Mouse (Mus musculus) hindbrain, postnatal 0 days (tissue): Measurements from ENCODE around the gene Gm4924. TPM values are rescaled to one million over a fixed set of nuclear protein-coding genes. Genes with fewer than 3 reads are reported as not detected.

Source experiments
- ATAC-seq: fragments of 200-750 bp; cut with Nextera tagmentation; 2 replicates; pipeline ENCODE4 v1.8.0; 2017; ENCODE audit warnings: mild to moderate bottlenecking, moderate TSS enrichment, moderate library complexity
- DNase-seq: peaks from one replicate; pipeline ENCODE4 v3.0.0-alpha.2; 2015; ENCODE audit warnings: low spot score
- H3K27ac ChIP-seq: fragments of 300-500 bp; sonication (generic); 2 replicates; pipeline ENCODE4 v1.5.1; 2014; ENCODE audit warnings: mild to moderate bottlenecking
- H3K27me3 ChIP-seq: fragments of 300-500 bp; sonication (generic); 2 replicates; pipeline ENCODE4 v1.6.1; 2014; ENCODE audit warnings: low read length, mixed read lengths; ENCODE audit not compliant: insufficient read depth
- H3K36me3 ChIP-seq: fragments of 300-500 bp; sonication (generic); 2 replicates; pipeline ENCODE4 v1.6.1; 2014; ENCODE audit warnings: low read length, mixed read lengths; ENCODE audit not compliant: insufficient read depth
- H3K4me1 ChIP-seq: fragments of 300-500 bp; sonication (generic); 2 replicates; pipeline ENCODE4 v1.6.1; 2014; ENCODE audit warnings: antibody characterized with exemption, low read length, mixed read lengths; ENCODE audit not compliant: insufficient read depth
- H3K4me2 ChIP-seq: fragments of 300-500 bp; sonication (generic); 2 replicates; pipeline ENCODE4 v1.6.1; 2014; ENCODE audit warnings: low read depth, mild to moderate bottlenecking, low read length, moderate library complexity, mixed read lengths
- H3K4me3 ChIP-seq: fragments of 300-500 bp; sonication (generic); 2 replicates; pipeline ENCODE4 v1.5.1; 2014; ENCODE audit warnings: low read length
- H3K9ac ChIP-seq: fragments of 300-500 bp; sonication (generic); replicated peaks from 2 replicates; pipeline ENCODE4 v1.6.1; 2014; ENCODE audit warnings: mild to moderate bottlenecking, low read length, moderate library complexity, mixed read lengths
- H3K9me3 ChIP-seq: fragments of 300-500 bp; sonication (generic); 2 replicates; pipeline ENCODE4 v1.6.1; 2016; ENCODE audit warnings: low read length, mixed read lengths
- CTCF ChIP-seq: IDR thresholded peaks from 2 replicates; pipeline ENCODE4 v1.5.1; 2016; ENCODE audit warnings: antibody characterized with exemption, control low read depth, low read depth
- WGBS: fragments of 180-500 bp; shearing (Covaris S2); extraction: QIAGEN DNeasy Blood & Tissue Kit; methylation state at CpG from one replicate; pipeline ENCODE4 v1.1.7; 2014; 5-methylcytosine and 5-hydroxymethylcytosine counted together
- polyA plus RNA-seq: library from polyadenylated mRNA; unstranded; fragments of >200 nt; fragmentation: Nextera tagmentation; extraction: Ambion mirVana; gene quantifications from 2 replicates; pipeline ENCODE4 v1.2.1, GENCODE M21; 2015
- total RNA-seq: library from RNA; depleted of rRNA; stranded (reverse); fragments of >200 nt; gene quantifications from 2 replicates; pipeline ENCODE4 v1.2.3, GENCODE M21; 2014; rRNA removed

Gene Gm4924
- total RNA-seq (2.0 and 3.3 TPM in 2 replicates), polyA plus RNA-seq (12.9 and 13.5 TPM in 2 replicates)

DNA sequence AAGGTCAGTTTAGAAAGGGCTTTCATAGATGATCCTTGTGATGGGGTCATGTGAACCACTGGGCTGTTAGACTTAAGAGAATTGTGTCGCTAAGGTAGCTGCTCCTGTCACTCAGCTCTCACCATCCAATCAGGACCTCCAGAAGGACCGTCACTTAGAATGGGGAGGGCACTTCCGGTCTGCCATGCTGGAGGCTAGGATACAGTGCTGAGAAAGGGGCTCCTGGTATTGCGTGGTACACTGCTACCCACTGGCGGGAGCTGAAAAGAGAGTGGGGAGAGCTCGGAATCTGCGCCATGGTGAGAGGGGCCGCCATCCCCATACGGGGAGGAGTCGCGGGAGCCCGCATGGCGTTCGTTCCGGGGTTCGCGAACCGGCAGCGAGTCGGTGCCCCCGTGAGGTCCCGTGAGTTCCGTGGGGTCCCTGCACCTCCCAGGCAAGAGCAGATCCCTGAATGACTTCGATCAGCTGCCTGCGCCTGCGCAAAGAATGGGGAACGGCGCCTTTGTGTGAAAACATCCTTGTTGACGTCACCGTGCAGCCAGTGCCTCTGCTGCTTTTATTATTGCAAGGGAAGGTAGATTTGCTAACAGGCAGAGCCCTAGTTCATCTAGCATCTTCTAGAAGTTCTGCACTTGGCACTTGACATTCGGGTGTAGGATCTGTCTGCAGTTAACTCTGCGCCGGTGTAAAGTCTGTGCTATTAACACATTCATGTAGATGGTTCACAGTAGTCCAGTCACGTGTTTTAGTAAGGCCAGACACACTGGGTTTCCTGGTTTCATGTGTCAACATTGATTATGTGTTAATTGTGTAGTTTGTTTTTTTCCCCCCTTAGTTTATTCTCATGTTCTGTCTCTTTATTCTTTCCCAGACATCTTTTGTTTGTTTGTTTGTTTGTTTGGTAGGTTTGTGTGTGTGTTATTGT lies at the start of gene Gm4924:
Gm4924 (plus strand) TSS at position 173 of the 928 bp plus-strand sequence.
- peak; percentile 100 for ATAC-seq
- Histone ChIP-seq H3K27me3 (peaks cover 5% of the 10 kb centered on the region; the same call in 1 of the 2 replicates), H3K4me1 (no peaks in the 10 kb centered on the region), H3K9ac (peak within 1 kb of the TSS; percentile 82), H3K27ac (peak within 1 kb of the TSS; percentile 98), H3K4me2 (peak within 1 kb of the TSS; percentile 61), H3K4me3 (peak within 1 kb of the TSS; percentile 67), H3K36me3 (no peaks in the 10 kb centered on the region), H3K9me3 (peaks cover 9% of the 10 kb centered on the region)
- 4% methylated on average over 34 of the region's 34 CpGs for WGBS
- peak; percentile 26 for TF ChIP-seq CTCF
- peak; percentile 93 for DNase-seq

DNA sequence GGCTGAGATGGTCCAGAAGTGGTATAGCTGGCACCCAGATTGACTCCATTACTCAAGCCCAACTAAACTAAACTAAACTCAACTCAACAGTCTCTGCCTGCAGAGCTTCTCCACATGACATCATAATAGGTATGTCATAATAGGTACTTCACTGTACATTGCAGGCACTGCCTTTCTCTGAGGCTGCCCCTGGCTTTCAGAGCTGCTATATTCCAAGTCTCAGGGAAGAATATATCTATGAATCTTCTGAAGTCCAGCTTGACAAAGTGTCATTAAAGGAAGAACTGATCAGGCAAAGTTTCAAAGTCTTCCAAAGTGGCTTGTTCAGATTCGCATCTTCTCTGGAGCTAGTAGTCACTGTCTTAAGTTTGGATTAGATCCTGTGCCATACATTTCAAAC lies 37.6 kb upstream of the Gm4924 start, which contains the start of gene 4932415D10Rik:
4932415D10Rik (minus strand) TSS at position 101 of the 400 bp plus-strand sequence.
- no peaks in the 10 kb centered on the region for H3K4me1 ChIP-seq
- H3K27me3 ChIP-seq = no peaks in the 10 kb centered on the region
- no peak for DNase-seq
- no peak within 1 kb of the TSS for H3K27ac ChIP-seq
- ATAC-seq = no peak
- no peak for TF ChIP-seq CTCF
- H3K4me3 ChIP-seq = no peak within 1 kb of the TSS
- no peaks in the 10 kb centered on the region for H3K36me3 ChIP-seq
- H3K9ac ChIP-seq = no peak within 1 kb of the TSS
- no peak within 1 kb of the TSS for H3K4me2 ChIP-seq
- peaks cover 2% of the 10 kb centered on the region; the same call in 1 of the 2 replicates for H3K9me3 ChIP-seq
- WGBS = 97% methylated on average over 1 of the region's 1 CpGs

DNA sequence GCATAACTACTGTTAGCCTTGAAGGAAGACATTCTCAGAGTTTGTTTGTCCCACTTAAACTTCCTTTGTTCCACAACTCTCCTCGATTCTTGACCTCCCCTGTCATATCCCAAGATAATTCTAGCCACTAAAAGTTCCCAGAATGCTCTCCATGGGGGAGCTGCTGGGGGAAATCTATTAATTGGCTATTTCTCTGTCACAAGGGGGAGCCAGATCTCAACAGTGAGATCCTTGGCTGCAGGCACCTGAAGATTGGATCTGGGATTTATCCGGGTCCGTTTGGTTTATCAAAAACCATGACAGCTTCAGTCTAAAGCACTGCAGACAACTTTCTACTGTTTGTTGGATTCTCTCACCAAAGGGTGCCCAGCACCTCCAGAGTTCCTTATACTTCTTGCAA lies 33.9 kb upstream of the Gm4924 start:
- Histone ChIP-seq H3K36me3 (no peaks in the 10 kb centered on the region), H3K9me3 (peaks cover 2% of the 10 kb centered on the region; the same call in 1 of the 2 replicates), H3K27ac (no peak overlapping the region), H3K4me2 (no peak overlapping the region), H3K4me3 (no peak overlapping the region), H3K9ac (no peak overlapping the region), H3K27me3 (no peaks in the 10 kb centered on the region), H3K4me1 (no peaks in the 10 kb centered on the region)
- DNase-seq = no peak
- ATAC-seq = no peak
- WGBS = 65% methylated on average over 3 of the region's 3 CpGs
- TF ChIP-seq CTCF = no peak

DNA sequence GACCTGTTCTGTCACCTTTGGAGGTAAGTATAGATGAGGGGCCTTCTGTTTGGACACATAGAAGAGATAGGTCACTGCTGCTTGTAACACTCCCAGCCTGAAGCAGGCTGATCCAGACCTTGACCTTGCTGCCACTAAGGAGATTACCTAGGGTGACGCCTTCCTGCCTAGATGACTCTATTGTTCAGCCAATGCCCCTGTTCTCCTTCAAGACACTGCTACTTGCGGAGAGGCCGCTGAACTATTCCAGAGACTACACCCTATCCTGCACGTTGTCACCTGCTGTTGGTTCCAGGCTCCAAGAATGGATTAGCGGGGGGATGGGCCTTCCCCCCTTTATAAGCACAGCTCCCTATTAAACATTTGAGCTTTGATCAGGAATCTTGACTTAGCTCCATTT lies 24.2 kb upstream of the Gm4924 start:
- H3K9me3 ChIP-seq = no peaks in the 10 kb centered on the region
- no peak overlapping the region for H3K4me3 ChIP-seq
- no peaks in the 10 kb centered on the region for H3K4me1 ChIP-seq
- TF ChIP-seq CTCF = no peak
- DNase-seq (no peak), ATAC-seq (no peak)
- no peak overlapping the region for H3K27ac ChIP-seq
- H3K4me2 ChIP-seq = no peak overlapping the region
- H3K27me3 ChIP-seq = no peaks in the 10 kb centered on the region
- H3K9ac ChIP-seq = no peak overlapping the region
- H3K36me3 ChIP-seq = no peaks in the 10 kb centered on the region
- 79% methylated on average over 5 of the region's 5 CpGs for WGBS

- DNase-seq (no peak), ATAC-seq (no peak)
- Histone ChIP-seq H3K9me3 (peaks cover 13% of the 10 kb centered on the region), H3K4me1 (no peaks in the 10 kb centered on the region), H3K27me3 (no peaks in the 10 kb centered on the region), H3K27ac (peak overlapping the region; percentile 98; the same call in 1 of the 2 replicates), H3K36me3 (no peaks in the 10 kb centered on the region), H3K4me2 (no peak overlapping the region), H3K4me3 (no peak overlapping the region), H3K9ac (no peak overlapping the region)
- TF ChIP-seq CTCF = no peak
- WGBS = 96% methylated on average over 4 of the region's 4 CpGs
Observed at GRCm38 (mm10) chr10:82355401-82355800, 1.3 kb downstream of the Gm4924 start.

DNA sequence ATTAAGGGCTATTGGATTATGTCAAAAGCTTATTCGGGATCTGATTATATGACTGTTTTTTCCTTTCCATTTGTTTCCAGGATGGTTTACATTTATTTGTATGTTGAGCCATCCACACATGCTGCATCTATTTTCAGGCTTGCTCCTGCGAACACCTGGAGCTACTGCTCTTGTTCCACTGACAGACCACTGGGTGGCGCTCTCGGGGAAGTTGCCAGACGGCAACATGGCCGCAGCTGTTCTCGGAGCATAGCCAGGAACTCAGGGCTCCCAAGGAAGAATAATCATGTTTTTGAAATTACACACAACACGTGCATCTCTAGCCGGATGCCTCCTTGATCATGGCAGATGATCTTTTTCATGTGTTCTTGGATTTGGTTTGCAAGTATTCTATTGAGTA lies 7.9 kb downstream of the Gm4924 start:
- WGBS = 94% methylated on average over 9 of the region's 9 CpGs
- Histone ChIP-seq H3K27ac (no peak overlapping the region), H3K4me1 (no peaks in the 10 kb centered on the region), H3K4me3 (no peak overlapping the region), H3K4me2 (no peak overlapping the region), H3K9me3 (peaks cover 31% of the 10 kb centered on the region), H3K27me3 (no peaks in the 10 kb centered on the region), H3K36me3 (no peaks in the 10 kb centered on the region; the same call in 1 of the 2 replicates), H3K9ac (no peak overlapping the region)
- no peak for TF ChIP-seq CTCF
- ATAC-seq = no peak
- DNase-seq = no peak
